Mouse (Mus musculus): Measurements from ENCODE around the gene Ech1. TPM values are rescaled to one million over a fixed set of nuclear protein-coding genes. Genes with fewer than 3 reads are reported as not detected.

The Ech1 gene
- polyA plus RNA-seq, 1 experiment: 132 TPM

DNA sequence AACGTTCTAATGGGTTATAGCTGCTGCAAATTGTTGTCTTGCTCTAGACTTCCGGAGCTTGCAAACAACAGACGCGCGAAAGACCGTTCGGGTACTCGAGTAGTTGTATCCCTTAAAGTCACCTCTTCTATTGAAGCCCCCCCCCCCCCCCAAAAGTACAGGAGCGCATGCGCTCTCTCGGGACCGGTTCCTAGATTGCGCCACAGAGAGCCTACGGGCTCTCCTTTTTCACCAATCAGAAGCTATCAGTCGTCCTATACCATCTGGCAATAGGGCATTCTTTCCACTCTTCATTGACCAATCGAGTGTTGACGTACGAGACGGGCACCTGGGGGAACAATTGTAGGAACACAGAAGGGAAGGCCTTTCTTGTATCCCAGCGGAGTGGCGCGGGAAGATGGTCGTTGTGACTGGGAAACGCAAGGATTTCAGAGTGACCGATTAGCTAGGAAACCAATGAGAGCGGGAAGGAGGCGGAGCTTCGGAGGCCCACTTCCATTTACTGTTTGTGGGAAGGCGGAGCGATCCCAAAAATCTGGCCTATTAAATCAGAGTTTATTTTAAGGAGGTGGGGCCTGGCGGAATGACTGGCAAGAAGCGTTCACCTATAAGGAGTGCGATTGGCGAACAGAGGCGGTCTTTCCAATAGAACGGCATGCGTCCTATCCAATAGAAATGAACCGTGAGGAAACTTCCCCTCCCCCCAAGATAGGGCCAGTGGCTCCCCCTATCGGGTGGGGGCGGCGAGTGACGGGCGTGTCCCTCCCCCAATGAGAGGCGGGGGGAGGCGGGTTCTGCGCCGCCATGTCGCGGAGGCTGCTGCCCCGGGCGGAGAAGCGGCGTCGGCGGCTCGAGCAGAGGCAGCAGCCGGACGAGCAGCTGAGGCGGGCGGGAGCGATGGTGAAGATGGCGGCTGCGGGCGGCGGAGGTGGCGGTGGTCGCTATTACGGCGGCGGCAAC, 14.6 kb upstream of the Ech1 start:
- Histone ChIP-seq H3K27me3 (ENCODE audit: control insufficient read depth, insufficient read depth, insufficient read length) (no peaks in the 10 kb centered on the region), H3K4me2 (ENCODE audit: low read depth) (peak overlapping the region; percentile 98), H3K4me3 (peak overlapping the region; percentile 67), H3K36me3 (ENCODE audit: control insufficient read depth, insufficient read depth) (peaks cover 30% of the 10 kb centered on the region), H3K79me2 (ENCODE audit: control insufficient read depth, insufficient read depth) (peaks cover 41% of the 10 kb centered on the region), H3ac (ENCODE audit: control insufficient read depth, insufficient read length) (peak overlapping the region; percentile 95)
- TF ChIP-seq MAX (IDR thresholded peaks at IDR 0.05; ENCODE audit: low read depth) (no peak), REST (IDR thresholded peaks at IDR 0.05; ENCODE audit: insufficient read depth, insufficient read length) (peak; percentile 48), MYOD1 (IDR thresholded peaks at IDR 0.05; ENCODE audit: control insufficient read depth in 1 of 3, insufficient read length in 2 of 3, low read depth in 2 of 3) (peak in 1 of 3 experiments; percentile 54), POLR2A (IDR thresholded peaks at IDR 0.05; ENCODE audit: insufficient read length, low read depth) (peak; percentile 96), TCF3 (IDR thresholded peaks at IDR 0.05; ENCODE audit: insufficient read length, low read depth) (no peak), MYOG (IDR thresholded peaks at IDR 0.05; ENCODE audit: control insufficient read depth in 1 of 3, insufficient read depth in 1 of 3, insufficient read length in 2 of 3, low read depth in 2 of 3) (peak in 1 of 3 experiments; percentile 27), USF1 (IDR thresholded peaks at IDR 0.05; ENCODE audit: low read depth) (no peak), POLR2AphosphoS2 (IDR thresholded peaks at IDR 0.05; ENCODE audit: insufficient read length, low read depth) (peak; percentile 92), CEBPB (IDR thresholded peaks at IDR 0.05; ENCODE audit: insufficient read depth, poor library complexity, severe bottlenecking) (peak; percentile 28; the same call in 1 of the 2 replicates), TCF12 (IDR thresholded peaks at IDR 0.05; ENCODE audit: insufficient read depth, poor library complexity, severe bottlenecking) (no peak), E2F4 (IDR thresholded peaks at IDR 0.05; ENCODE audit: insufficient read depth) (no peak), SRF (IDR thresholded peaks at IDR 0.05; ENCODE audit: control insufficient read depth, insufficient read length, low read depth) (peak; percentile 11)

DNA sequence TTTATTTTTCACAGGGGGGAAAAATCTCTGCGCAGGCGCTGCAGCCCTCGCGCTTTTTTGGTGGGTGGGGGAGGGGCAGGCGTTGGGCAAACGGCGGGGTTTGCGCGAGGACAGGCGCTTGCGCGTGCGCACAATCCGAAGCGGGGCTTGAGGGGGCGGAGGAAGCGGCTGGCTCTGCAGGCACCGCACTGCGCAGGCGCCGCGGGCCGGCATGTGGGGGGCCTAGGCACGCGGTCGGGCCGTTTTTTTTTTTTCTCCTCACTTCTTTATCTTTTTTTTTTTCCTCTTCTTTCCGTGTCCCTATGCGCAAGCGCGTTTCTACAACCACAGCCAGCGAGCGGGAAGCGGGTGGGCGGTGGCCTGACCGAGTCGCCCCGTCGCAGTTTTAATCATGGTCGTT, 13.8 kb upstream of the Ech1 start:
- TF ChIP-seq USF1 (IDR thresholded peaks at IDR 0.05; ENCODE audit: low read depth): no peak
- peak in 1 of 3 experiments; percentile 25 for TF ChIP-seq MYOG (IDR thresholded peaks at IDR 0.05; ENCODE audit: control insufficient read depth in 1 of 3, insufficient read depth in 1 of 3, insufficient read length in 2 of 3, low read depth in 2 of 3)
- TF ChIP-seq MAX (IDR thresholded peaks at IDR 0.05; ENCODE audit: low read depth): no peak
- TF ChIP-seq TCF3 (IDR thresholded peaks at IDR 0.05; ENCODE audit: insufficient read length, low read depth): no peak
- peak in 1 of 3 experiments; percentile 49 for TF ChIP-seq MYOD1 (IDR thresholded peaks at IDR 0.05; ENCODE audit: control insufficient read depth in 1 of 3, insufficient read length in 2 of 3, low read depth in 2 of 3)
- TF ChIP-seq E2F4 (IDR thresholded peaks at IDR 0.05; ENCODE audit: insufficient read depth): no peak
- TF ChIP-seq TCF12 (IDR thresholded peaks at IDR 0.05; ENCODE audit: insufficient read depth, poor library complexity, severe bottlenecking): no peak
- TF ChIP-seq REST (IDR thresholded peaks at IDR 0.05; ENCODE audit: insufficient read depth, insufficient read length): no peak
- TF ChIP-seq CEBPB (IDR thresholded peaks at IDR 0.05; ENCODE audit: insufficient read depth, poor library complexity, severe bottlenecking): no peak
- TF ChIP-seq POLR2AphosphoS2 (IDR thresholded peaks at IDR 0.05; ENCODE audit: insufficient read length, low read depth): peak; percentile 72
- TF ChIP-seq SRF (IDR thresholded peaks at IDR 0.05; ENCODE audit: control insufficient read depth, insufficient read length, low read depth): no peak
- peak; percentile 52 for TF ChIP-seq POLR2A (IDR thresholded peaks at IDR 0.05; ENCODE audit: insufficient read length, low read depth)

GRCm38 (mm10) chr7:28811640-28812275, 13.3 kb upstream of the Ech1 start:
- H3ac ChIP-seq (ENCODE audit: control insufficient read depth, insufficient read length): peak overlapping the region; percentile 12
- peak overlapping the region; percentile 93 for H3K4me2 ChIP-seq (ENCODE audit: low read depth)
- peak overlapping the region; percentile 67 for H3K4me3 ChIP-seq
- no peaks in the 10 kb centered on the region for H3K27me3 ChIP-seq (ENCODE audit: control insufficient read depth, insufficient read depth, insufficient read length)
- H3K79me2 ChIP-seq (ENCODE audit: control insufficient read depth, insufficient read depth): peaks cover 55% of the 10 kb centered on the region
- TF ChIP-seq TCF12 (IDR thresholded peaks at IDR 0.05; ENCODE audit: insufficient read depth, poor library complexity, severe bottlenecking): no peak
- TF ChIP-seq E2F4 (IDR thresholded peaks at IDR 0.05; ENCODE audit: insufficient read depth): no peak
- TF ChIP-seq POLR2AphosphoS2 (IDR thresholded peaks at IDR 0.05; ENCODE audit: insufficient read length, low read depth): no peak
- TF ChIP-seq USF1 (IDR thresholded peaks at IDR 0.05; ENCODE audit: low read depth): no peak
- no peak for TF ChIP-seq MYOD1 (IDR thresholded peaks at IDR 0.05; ENCODE audit: control insufficient read depth in 1 of 3, insufficient read length in 2 of 3, low read depth in 2 of 3)
- no peak for TF ChIP-seq SRF (IDR thresholded peaks at IDR 0.05; ENCODE audit: control insufficient read depth, insufficient read length, low read depth)
- no peak for TF ChIP-seq POLR2A (IDR thresholded peaks at IDR 0.05; ENCODE audit: insufficient read length, low read depth)
- TF ChIP-seq TCF3 (IDR thresholded peaks at IDR 0.05; ENCODE audit: insufficient read length, low read depth): no peak
- no peak for TF ChIP-seq MAX (IDR thresholded peaks at IDR 0.05; ENCODE audit: low read depth)
- no peak for TF ChIP-seq REST (IDR thresholded peaks at IDR 0.05; ENCODE audit: insufficient read depth, insufficient read length)
- TF ChIP-seq CEBPB (IDR thresholded peaks at IDR 0.05; ENCODE audit: insufficient read depth, poor library complexity, severe bottlenecking): no peak
- no peak for TF ChIP-seq MYOG (IDR thresholded peaks at IDR 0.05; ENCODE audit: control insufficient read depth in 1 of 3, insufficient read depth in 1 of 3, insufficient read length in 2 of 3, low read depth in 2 of 3)
- peaks cover 43% of the 10 kb centered on the region for H3K36me3 ChIP-seq (ENCODE audit: control insufficient read depth, insufficient read depth)

More for the DNA sequence above, 13.8 kb upstream of the Ech1 start:
- Histone ChIP-seq H3K27me3 (ENCODE audit: control insufficient read depth, insufficient read depth, insufficient read length) (no peaks in the 10 kb centered on the region), H3ac (ENCODE audit: control insufficient read depth, insufficient read length) (peak overlapping the region; percentile 95), H3K4me2 (ENCODE audit: low read depth) (peak overlapping the region; percentile 93), H3K79me2 (ENCODE audit: control insufficient read depth, insufficient read depth) (peaks cover 49% of the 10 kb centered on the region), H3K4me3 (peak overlapping the region; percentile 67), H3K36me3 (ENCODE audit: control insufficient read depth, insufficient read depth) (peaks cover 38% of the 10 kb centered on the region)

DNA sequence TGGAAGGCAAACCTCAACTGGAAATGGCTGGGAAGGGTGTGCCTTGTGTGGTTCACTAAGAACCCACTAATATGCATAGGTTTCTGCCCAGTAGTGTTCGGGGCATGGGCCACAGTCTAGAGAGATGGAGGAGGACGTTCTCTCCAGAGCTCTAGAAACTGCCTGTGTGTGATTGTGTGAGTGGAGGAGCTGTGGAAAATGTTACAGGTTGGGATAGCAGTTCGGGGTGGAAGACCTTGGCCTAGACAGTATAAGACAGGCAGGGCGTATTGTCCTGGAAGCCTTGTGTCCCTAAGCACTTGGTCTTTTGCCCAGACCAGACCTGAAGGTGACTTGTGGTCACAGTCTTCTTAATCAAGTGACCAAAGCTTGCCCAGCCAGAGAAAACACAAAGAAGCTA, 12.6 kb upstream of the Ech1 start:
- peak overlapping the region; percentile 12 for H3ac ChIP-seq (ENCODE audit: control insufficient read depth, insufficient read length)
- TF ChIP-seq USF1 (IDR thresholded peaks at IDR 0.05; ENCODE audit: low read depth) (no peak), MYOG (IDR thresholded peaks at IDR 0.05; ENCODE audit: control insufficient read depth in 1 of 3, insufficient read depth in 1 of 3, insufficient read length in 2 of 3, low read depth in 2 of 3) (no peak), CEBPB (IDR thresholded peaks at IDR 0.05; ENCODE audit: insufficient read depth, poor library complexity, severe bottlenecking) (no peak), POLR2AphosphoS2 (IDR thresholded peaks at IDR 0.05; ENCODE audit: insufficient read length, low read depth) (peak; percentile 71), POLR2A (IDR thresholded peaks at IDR 0.05; ENCODE audit: insufficient read length, low read depth) (no peak), MYOD1 (IDR thresholded peaks at IDR 0.05; ENCODE audit: control insufficient read depth in 1 of 3, insufficient read length in 2 of 3, low read depth in 2 of 3) (no peak), E2F4 (IDR thresholded peaks at IDR 0.05; ENCODE audit: insufficient read depth) (no peak), TCF3 (IDR thresholded peaks at IDR 0.05; ENCODE audit: insufficient read length, low read depth) (no peak)
- H3K27me3 ChIP-seq (ENCODE audit: control insufficient read depth, insufficient read depth, insufficient read length): no peaks in the 10 kb centered on the region
- peaks cover 62% of the 10 kb centered on the region for H3K79me2 ChIP-seq (ENCODE audit: control insufficient read depth, insufficient read depth)
- peak overlapping the region; percentile 67 for H3K4me3 ChIP-seq
- H3K36me3 ChIP-seq (ENCODE audit: control insufficient read depth, insufficient read depth): peaks cover 50% of the 10 kb centered on the region
- peak overlapping the region; percentile 93 for H3K4me2 ChIP-seq (ENCODE audit: low read depth)

All from myocyte (in vitro differentiated cells).